30 mouse cellular contexts compared by ENCODE assay signal in the genomic region with DNA sequence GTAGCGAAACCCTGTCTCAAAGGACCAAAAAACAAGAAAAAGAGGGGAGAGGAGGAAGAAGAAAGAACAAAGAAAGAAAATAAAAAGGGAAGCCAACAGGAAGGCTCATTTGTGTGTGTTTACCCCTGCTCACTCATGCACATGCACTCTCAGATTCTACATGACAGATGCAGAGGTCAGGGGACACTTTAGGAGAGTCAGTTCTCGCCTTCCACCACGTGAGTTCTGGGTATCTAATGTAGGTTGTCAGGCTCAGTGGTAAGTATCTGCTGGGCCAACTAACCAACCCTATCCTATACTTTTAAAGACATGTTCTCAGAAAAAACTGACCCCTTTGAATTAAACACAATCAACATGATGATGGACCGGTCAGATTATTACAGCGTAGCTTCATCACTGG.
"Had no signal": no experiment of that assay in that cellular context is flagged by ENCODE, and none has a peak within 500 bp of the region (broad histone marks: within the 10 kb centered on the region; RNA-seq: fewer than 3 reads in every experiment).

No protein-coding gene starts in this region.

- H3K4me1 ChIP-seq: liver, embryonic 12.5 days; liver, embryonic 13.5 days; liver, embryonic 15.5 days; lung, embryonic 15.5 days; megakaryocyte, embryonic 14.5 days; midbrain, embryonic 10.5 days; midbrain, embryonic 12.5 days; midbrain, embryonic 15.5 days; neural tube, embryonic 12.5 days had no signal

- H3K9me3 ChIP-seq: limb, embryonic 10.5 days; limb, embryonic 12.5 days; limb, embryonic 13.5 days; limb, embryonic 15.5 days; liver, embryonic 12.5 days; liver, embryonic 13.5 days; liver, embryonic 15.5 days; lung, embryonic 15.5 days; megakaryocyte, embryonic 14.5 days; midbrain, embryonic 10.5 days; midbrain, embryonic 12.5 days; midbrain, embryonic 15.5 days; neural tube, embryonic 12.5 days had no signal

- H3K4me3 ChIP-seq: limb, embryonic 10.5 days; limb, embryonic 12.5 days; limb, embryonic 13.5 days; limb, embryonic 15.5 days; liver, embryonic 12.5 days; liver, embryonic 13.5 days; liver, embryonic 15.5 days; lung, embryonic 15.5 days; megakaryocyte, embryonic 14.5 days; midbrain, embryonic 10.5 days; midbrain, embryonic 12.5 days; midbrain, embryonic 15.5 days; myocyte; neural tube, embryonic 12.5 days had no signal

- H3K27me3 ChIP-seq: limb, embryonic 12.5 days; limb, embryonic 13.5 days; limb, embryonic 15.5 days; liver, embryonic 12.5 days; liver, embryonic 13.5 days; liver, embryonic 15.5 days; lung, embryonic 15.5 days; midbrain, embryonic 12.5 days; midbrain, embryonic 15.5 days; neural tube, embryonic 12.5 days had no signal

- H3K27ac ChIP-seq: limb, embryonic 10.5 days; limb, embryonic 12.5 days; limb, embryonic 13.5 days; limb, embryonic 15.5 days; liver, embryonic 12.5 days; liver, embryonic 13.5 days; liver, embryonic 14.5 days; liver, embryonic 15.5 days; lung, embryonic 15.5 days; macrophage; midbrain, embryonic 10.5 days; midbrain, embryonic 12.5 days; midbrain, embryonic 15.5 days; neural tube, embryonic 12.5 days had no signal

- H3K36me3 ChIP-seq: limb, embryonic 10.5 days; limb, embryonic 12.5 days; limb, embryonic 13.5 days; limb, embryonic 15.5 days; liver, embryonic 12.5 days; liver, embryonic 13.5 days; liver, embryonic 15.5 days; lung, embryonic 15.5 days; midbrain, embryonic 10.5 days; midbrain, embryonic 12.5 days; midbrain, embryonic 15.5 days; neural tube, embryonic 12.5 days had no signal

- ATAC-seq: liver, embryonic 12.5 days; liver, postnatal 0 days; lung, postnatal 0 days; midbrain, embryonic 15.5 days; midbrain, embryonic 16.5 days had no signal

- H3K4me2 ChIP-seq: limb, embryonic 12.5 days; limb, embryonic 13.5 days; limb, embryonic 15.5 days; liver, embryonic 11.5 days; liver, embryonic 12.5 days; liver, embryonic 13.5 days; liver, embryonic 15.5 days; lung, embryonic 14.5 days; lung, embryonic 15.5 days; midbrain, embryonic 12.5 days; midbrain, embryonic 15.5 days; neural tube, embryonic 12.5 days had no signal

- DNase-seq: left cerebral cortex, postnatal 4 days; liver; liver, embryonic 13.5 days; liver, postnatal 0 days; lung, adult 18-20 months; lung, adult 2 months; lung, embryonic 14.5 days; lung, postnatal 10 days; lung, postnatal 14 days; lung, postnatal 36 days; lung, postnatal 4 days; midbrain, embryonic 14.5 days had no signal

- H3K9ac ChIP-seq: limb, embryonic 12.5 days; limb, embryonic 13.5 days; limb, embryonic 15.5 days; liver, embryonic 12.5 days; liver, embryonic 13.5 days; liver, embryonic 14.5 days; liver, embryonic 15.5 days; liver, postnatal 0 days; lung, embryonic 14.5 days; lung, embryonic 15.5 days; midbrain, embryonic 12.5 days; midbrain, embryonic 15.5 days; neural tube, embryonic 12.5 days had no signal
